Mouse (Mus musculus) urinary bladder, postnatal 4 days (tissue): ENCODE measurements around the gene Olfr1359.
"Not testable (repeated sequence)": the region's sequence is repeated elsewhere in the genome, so short reads cannot be mapped to it uniquely, and the experiment has no call there.

Experiments
- DNase-seq, 2 experiments: peaks; one replicate each; pipeline ENCODE4 v3.0.0; 2021 to 2022; ENCODE audit warnings: low spot score in 2 of 2

Olfr1359 gene

DNA sequence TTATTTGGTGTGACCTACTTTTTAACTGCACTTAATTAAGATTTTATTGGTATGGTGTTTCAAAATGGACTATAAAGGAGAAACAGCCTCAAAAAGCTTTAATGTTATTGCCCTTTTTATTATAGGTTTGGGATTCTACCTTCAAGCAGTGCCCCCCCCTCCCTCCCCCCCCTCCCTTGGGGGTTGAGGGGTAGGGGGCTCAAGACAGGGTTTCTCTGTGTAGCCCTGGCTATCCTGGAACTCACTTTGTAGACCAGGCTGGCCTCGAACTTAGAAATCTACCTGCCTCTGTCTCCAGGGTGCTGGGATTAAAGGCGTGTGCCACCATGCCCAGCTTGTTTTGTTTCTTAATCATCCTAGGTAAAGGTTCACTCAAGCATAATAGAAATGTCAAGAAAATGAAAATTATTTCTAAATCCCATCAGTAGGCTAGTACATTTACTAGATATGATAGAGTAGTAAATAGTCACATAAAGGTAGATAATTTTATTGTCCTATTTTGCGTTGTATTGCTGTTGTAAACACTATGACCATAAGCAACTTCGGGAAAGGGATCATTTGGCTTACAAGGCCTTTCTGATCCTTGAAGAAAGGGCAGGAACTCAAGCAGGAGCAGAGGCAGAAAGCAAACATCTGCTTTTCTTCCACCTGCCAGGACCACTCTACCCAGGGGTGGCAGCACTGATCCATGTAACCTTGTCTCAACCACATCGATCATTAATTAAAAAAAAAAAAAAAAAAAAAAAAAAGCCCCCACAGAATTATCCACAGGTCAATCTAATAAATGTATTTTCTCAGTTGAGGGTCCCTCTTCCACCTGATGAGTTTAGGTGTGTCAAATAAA, 25.3 kb downstream of the Olfr1359 start:
- DNase-seq: no peak

DNA sequence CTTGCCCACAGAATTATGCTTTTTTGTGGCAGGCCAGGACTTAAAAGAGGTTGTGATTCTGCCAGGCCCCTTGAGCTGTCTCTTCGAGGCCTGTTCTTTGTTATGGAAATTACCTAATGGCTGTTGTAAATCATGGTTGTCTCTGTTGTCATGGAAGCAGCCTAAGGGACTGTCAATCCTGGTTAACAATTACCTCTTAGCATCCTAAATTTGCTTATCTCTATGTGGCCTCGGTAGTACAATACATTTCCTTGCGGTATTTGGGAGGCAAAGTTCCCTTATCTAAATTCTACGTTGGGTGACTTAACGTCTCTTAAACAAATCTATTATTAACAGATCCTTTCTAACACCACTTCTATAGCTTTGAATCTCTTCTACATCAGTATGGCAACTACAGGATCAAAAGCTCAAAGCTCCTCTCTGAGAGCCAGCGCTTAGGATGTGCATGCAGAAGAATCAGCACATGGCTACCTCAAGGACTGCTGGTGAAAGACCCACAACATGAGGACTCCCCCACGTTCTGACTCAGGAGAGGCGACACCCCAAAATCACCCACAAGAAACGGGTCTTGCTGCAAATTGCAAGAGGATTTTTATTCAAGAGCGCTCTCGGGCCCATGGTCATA, 30.1 kb downstream of the Olfr1359 start:
- DNase-seq: no peak

DNA sequence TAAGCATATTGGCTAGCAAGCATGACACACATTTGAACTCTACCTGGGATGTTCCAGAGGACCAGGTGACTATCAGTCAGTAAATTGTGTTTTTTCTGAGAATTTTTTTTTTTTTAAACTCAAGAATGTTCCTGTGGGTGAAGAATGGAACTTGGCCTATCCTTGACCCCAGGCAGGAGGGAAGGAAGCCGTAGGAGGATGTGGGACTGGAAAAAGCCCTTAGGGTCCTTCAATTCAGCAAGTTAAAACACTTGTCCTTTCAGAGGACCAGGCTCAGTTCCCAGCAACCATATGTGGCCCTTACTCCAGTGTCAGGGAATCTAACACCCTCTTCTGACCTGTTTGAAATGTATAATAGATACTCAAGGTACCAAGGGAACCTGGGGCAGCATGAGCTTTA, 31.6 kb downstream of the Olfr1359 start:
- no peak for DNase-seq

DNA sequence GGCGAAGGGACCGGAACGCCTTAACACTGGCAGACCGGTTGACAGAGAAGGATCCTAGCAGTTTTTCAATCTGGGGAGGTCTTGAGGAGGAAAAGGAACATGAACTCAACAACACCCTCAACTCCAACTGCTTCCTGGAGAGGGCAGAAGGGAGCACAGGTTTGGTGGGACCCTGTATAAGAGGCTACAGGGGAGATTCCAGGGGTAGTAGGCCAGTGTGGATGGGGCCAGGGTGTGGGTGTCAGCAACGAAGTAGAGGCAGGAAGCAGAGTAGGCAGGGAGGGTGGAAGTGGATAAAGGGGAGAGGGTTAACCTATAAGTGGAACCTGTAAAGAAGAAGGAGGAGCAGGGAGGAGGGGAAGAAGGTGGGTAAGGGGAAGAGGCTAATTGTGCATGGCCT, 35.6 kb downstream of the Olfr1359 start:
- no peak for DNase-seq

DNA sequence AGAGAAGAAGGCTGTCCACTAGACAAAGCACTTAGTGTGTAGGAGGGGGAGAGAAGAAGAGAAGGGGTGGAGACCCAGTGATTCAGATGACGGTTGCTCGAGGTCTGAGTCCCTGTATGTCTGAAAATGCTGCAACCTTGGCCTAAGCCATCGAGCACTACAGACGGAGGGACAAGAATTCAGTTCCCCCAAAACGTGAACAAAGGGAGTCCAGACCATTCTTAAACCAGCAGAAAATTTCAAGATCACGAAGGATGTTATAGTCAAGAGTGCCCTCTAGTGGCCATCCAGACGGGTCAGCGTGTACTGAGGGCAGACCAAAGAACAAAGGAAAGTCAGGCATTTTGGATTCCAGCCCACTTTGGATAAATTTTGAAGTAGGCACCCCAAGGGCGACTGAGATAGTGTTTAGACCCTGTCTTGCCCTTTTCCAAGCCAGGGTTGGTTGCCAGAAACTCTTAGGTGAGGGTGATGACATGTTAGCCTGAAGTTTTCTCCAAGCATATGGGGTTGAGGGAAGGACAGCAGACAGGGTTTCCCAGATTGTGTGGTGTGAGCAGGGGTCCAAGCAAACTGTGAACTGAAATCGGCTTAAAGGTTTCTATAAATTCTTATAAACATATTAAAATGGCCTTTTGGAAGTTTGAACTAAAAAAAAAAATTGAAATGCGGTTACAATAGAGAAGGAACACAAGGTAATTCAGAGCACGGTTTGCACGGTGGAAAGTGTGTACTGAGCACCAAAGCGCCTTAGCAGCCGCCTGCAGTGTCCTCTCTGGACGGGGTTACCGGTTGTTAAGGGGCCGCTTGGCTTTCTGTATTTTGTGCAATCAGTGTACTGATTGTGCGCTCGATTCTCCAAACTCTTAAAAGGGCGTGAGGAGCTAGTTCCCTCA, 36.3 kb downstream of the Olfr1359 start:
- peak; percentile 63 to 75 for DNase-seq

DNA sequence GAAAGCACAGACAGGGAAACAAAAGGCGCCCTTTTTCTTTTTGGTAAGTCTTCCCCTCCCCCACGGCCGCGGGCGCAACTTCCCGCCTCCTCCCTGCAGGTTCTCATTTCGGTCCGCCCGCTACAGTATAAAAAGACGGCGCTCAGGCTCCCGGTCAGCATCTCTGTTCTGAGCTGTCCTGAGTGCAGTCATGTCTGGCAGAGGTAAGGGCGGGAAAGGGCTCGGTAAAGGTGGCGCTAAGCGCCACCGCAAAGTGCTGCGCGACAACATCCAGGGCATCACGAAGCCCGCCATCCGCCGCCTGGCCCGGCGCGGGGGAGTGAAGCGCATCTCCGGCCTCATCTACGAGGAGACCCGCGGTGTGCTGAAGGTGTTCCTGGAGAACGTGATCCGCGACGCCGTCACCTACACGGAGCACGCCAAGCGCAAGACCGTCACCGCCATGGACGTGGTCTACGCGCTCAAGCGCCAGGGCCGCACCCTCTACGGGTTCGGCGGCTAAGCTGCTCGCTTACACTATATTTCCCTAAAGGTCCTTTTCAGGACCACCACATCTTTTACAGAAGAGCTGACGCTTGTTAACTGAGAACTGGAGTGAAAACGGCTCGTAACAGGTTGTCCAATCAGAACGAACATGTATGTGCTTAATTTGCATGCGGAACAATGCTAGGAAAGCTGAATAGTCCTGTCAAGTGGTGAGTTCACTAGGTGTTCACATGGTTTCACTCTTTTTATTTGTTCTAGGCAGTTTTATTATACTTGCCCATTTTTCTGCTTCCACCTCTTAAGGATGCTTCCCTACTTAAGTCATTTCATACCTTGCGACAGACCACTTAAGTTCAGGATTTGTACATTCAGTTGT, 37.2 kb downstream of the Olfr1359 start, which contains the start of gene Hist1h4j:
Gene Hist1h4j, plus strand, starts transcription at position 159 of the 862 bp plus-strand sequence.
- DNase-seq: peak; percentile 71 to 84

DNA sequence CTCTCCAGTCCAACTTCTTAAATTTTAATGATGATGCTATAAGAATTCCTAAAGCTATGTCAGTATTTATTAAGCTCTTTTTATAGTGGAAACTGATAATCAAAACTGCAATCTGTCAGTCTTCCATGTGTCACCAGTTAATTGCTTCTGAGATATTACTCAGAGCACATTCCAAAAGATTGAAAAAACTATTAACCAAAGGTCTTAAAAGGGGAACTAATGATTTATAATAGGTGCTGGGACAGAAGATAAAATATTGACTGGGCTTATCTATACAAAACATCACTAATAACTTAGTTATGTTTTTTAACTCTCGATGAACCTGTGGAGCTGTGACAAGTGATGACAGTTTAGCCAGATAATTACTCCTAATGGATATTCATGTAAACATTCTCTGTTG, 47.1 kb downstream of the Olfr1359 start:
- DNase-seq: no peak

DNA sequence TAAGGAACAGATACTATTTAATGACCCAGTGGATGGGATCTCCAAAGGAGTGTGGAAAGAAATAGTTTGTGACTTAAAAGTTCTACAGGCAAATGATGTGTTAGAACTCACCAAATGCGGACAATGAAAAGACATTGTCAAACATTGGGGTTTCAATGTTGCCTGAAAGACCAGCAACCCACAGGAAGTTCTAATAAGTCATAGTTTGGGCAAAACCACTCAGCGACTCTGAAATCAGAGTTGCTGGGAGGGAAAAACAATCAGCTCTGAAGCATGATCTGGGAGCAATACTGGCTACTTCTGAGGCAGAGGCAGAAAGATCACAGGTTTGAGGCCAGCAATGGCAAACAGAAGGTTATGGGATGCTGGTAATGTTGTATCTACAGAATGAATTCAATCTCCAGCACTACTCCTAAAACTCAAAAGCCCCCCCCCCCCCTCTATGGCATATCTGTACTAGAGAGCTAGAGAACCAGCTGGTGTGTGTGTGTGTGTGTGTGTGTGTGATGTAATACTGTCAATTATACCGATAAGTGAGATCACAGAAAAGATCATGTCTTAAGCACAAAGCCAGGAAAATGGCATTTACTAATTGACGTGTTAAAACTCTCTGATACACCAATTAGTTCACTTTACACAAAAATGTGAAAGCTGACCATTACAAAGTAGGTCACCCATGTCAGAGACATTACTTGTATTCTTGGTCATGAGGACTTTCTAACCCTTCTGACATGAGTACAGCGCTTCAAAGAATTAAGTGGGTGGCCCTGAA, 51.7 kb downstream of the Olfr1359 start:
- DNase-seq: no peak

DNA sequence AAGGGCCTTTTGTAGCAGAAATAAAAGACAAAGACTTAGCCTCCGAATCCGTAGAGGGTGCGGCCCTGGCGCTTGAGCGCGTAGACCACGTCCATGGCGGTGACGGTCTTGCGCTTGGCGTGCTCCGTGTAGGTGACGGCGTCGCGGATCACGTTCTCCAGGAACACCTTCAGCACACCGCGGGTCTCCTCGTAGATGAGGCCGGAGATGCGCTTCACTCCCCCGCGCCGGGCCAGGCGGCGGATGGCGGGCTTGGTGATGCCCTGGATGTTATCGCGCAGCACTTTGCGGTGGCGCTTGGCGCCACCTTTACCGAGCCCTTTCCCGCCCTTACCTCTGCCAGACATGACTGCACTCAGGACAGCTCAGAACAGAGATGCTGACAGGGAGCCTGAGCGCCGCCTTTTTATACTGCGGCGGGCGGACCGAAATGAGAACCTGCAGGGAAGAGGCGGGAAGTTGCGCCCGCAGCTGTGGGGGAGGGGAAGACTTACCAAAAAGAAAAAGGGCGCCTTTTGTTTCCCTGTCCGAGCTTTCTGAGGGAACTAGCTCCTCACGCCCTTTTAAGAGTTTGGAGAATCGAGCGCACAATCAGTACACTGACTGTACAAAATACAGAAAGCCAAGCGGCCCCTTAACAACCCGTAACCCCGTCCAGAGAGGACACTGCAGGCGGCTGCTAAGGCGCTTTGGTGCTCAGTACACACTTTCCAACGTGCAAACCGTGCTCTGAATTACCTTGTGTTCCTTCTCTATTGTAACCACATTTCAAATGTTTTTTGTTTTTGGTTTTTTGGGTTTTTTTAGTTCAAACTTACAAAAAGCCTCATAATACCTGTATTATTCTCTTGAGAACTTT, 52.5 kb downstream of the Olfr1359 start, which contains the start of gene Hist1h4k:
Gene Hist1h4k, minus strand, starts transcription at position 347 of the 859 bp plus-strand sequence.
- DNase-seq: peak; percentile 89 to 92

DNA sequence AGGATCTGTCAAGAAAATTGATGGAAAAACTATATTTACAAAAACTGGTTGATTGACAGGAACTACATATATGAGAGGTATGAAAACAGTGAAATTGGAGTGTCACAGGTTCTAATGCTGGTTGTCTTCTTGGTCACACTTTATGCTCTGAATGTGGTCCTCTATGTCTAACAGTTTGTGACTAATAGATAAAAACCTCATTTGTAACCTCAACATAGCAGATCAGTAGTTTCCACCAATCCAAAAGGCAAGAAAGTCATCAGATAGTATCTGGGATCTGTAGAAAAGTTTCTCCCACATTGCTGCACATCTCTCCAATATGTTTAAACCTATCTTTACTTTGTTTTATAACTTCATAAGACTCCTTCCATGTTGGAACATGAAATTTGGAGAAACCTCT, 53.5 kb downstream of the Olfr1359 start:
- DNase-seq: no peak

DNA sequence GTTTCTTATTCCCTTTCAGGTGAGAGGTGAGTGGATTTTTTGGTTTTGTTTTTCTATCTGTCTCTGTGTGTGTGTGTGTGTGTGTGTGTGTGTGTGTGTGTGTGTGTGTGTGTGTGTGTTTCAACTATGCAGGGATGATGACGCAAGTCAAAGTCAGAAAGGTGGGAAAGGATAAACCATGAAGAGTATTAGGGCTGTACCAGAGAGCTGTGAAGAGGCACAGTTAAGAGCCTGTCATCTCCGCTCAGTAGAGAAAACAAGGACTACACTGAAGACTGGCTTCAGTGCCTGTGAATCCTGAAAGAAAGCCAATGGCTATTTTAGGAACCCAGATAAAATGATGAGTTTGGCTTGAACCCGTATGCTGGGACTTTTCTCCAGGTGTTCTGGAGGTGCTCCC, 53.9 kb downstream of the Olfr1359 start:
- DNase-seq: no peak

DNA sequence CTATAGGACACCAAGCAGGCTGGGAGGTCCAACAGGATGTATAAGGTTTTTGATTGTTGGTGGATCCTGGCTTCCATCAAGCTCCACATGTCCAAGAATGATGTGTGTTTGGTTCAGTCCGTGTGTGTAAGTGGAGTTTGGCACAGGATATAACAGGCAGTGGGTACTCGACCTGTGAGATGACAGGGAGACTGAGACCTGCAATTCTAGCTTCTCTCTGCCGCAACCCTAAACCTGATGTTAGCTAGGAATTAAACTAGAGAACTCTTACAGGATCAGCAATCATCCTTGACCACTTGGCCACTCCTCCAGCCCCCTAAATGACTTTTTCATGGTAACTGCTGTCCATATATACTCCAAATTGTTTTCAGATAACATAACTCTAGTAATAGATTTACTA, 54.4 kb downstream of the Olfr1359 start:
- no peak for DNase-seq

DNA sequence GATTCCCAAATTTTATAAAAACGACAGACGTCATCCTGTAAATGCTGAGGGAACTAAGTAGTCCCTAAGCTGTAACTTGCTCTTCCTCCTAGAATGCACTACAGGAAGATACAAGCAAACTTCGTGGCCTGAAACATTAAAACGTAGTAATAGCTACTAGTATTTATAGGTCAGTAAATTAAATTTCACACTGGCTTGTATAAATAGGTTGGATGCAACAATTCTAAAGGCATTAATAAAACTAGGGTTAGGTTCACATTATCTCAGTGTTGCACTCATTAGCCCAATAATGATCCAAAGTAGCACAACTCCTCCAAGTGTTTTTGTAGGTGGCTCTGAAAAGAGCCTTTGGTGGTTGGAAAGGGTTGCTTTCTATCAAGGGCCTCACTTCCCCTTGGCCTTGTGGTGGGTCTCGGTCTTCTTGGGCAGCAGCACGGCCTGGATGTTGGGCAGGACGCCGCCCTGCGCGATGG, 55.2 kb downstream of the Olfr1359 start:
- DNase-seq: no peak

DNA sequence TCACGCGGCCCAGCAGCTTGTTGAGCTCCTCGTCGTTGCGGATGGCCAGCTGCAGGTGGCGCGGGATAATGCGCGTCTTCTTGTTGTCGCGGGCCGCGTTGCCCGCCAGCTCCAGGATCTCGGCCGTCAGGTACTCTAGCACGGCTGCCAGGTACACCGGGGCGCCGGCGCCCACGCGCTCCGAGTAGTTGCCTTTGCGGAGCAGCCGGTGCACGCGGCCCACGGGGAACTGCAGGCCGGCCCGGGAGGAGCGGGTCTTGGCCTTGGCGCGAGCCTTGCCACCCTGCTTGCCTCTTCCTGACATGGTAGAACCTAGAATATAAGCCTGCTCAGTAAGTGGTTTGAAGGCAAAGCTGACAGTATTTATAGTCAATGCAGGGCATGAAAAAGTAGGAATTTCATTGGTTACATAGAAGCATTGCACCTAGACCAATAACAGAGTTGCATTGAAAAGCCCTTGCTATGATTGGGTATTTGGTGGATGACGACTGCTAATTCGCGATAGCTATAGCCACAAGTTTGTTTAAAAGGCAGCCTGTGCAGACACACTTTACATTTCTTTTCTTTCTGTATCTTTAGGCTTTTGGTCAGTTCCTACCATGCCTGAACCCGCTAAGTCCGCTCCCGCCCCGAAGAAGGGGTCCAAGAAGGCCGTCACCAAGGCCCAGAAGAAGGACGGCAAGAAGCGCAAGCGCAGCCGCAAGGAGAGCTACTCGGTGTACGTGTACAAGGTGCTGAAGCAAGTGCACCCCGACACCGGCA, 55.8 kb downstream of the Olfr1359 start, which contains the start of the genes Hist1h2ak and Hist1h2bn:
Gene Hist1h2ak, minus strand, starts transcription at position 304 of the 762 bp plus-strand sequence.
Gene Hist1h2bn, plus strand, starts transcription at position 600 of the 762 bp plus-strand sequence.
- peak in 1 of 2 experiments; percentile 50 for DNase-seq

DNA sequence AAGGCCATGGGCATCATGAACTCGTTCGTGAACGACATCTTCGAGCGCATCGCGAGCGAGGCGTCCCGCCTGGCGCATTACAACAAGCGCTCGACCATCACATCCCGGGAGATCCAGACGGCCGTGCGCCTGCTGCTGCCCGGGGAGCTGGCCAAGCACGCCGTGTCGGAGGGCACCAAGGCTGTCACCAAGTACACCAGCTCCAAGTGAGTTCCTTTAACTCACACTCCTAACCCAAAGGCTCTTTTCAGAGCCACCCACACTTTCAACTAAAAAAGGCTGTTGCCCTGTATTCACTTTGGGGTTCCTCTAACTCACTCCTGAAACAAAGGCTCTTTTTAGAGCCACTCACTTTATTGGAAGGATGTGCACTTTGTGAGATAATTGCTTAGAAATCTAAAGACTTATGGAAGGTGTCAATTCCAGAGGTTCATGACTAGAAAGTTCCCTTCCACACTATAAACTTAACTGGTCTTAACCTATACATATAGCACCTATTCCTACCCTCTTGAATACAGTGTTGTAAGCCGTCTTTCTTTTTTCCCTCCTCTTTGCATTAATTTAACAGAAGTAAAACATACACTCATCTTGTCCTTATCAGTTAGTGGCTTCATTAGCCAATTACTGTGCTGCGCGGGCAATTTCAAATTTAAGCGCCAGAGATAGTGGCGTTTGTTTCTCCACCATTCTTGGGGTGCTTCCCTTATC, 56.5 kb downstream of the Olfr1359 start:
- not testable (repeated sequence) for DNase-seq

DNA sequence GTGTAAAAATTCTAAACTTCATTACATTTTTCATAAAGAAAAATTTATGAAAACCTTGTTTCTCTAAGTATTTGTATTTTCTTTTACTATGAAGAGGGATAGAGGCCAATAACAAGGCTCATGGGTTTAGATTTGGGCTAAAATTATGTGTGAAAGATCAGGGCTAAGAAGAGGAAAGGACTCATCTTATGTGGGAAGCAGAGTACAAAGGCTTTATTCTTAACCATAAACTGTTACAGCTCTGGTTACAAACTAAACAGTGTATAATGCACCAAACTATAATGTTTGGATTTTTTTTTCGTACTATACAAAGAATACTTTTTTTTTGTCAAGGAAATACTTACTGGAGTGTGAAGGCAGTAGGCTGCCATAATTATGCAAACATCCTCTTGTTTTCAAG, 57.8 kb downstream of the Olfr1359 start:
- no peak for DNase-seq
